Mouse (Mus musculus) urinary bladder, adult 18-20 months (tissue): ENCODE data around the gene Ap4b1.
A peak's percentile ranks its signal among the peaks of the same experiment; 100 is the strongest.
"Not testable (repeated sequence)": the region's sequence is repeated elsewhere in the genome, so short reads cannot be mapped to it uniquely, and the experiment has no call there.

ENCODE experiments used
- DNase-seq, 2 experiments: peaks; one replicate each; pipeline ENCODE4 v3.0.0; 2022; ENCODE audit warnings: low spot score in 2 of 2, mixed read lengths in 2 of 2

The Ap4b1 gene

DNA sequence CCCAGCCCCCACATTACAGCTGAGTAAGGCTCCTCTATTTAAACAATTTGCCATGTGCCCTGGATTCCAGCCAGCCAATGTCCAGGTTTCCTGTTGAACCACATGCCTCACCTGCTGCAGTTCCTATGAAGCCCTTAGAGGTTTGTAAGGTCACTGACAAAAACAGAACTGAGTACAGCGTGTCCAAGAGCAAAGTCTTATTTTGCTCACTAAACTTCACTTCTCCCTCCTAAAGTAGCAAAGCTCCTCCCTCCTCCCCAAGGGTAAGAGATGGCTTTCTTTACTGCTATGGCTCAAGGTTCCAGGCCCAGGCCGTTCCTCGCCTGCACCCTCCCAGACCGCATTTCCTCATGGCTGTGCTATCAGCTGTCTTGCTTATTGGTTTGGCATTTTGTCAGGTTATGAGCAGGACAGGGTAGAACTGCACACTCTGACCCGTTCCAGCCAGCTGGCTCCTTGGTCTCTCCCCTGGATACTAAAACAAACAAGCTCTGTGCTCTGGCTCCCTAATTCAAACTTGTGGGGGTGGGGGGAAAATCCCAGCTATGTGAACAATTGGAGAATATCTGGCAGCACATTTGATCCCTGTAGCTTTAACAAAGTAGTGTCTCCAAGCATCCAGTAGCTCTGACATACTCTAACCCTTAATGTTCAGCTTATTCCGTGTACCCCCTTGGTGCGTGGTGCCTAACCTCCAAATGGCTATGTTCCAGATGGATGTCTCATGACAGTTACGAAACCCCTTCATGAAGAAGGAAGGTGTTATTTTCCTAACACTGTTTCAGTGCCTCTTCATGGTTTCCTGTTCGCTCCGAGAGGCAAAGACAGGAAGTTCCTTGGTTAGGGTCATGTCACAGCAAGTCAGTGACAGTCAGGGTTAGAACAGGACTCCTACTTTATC lies 7.4 kb upstream of the Ap4b1 start:
- DNase-seq: peak; percentile 48 to 81

DNA sequence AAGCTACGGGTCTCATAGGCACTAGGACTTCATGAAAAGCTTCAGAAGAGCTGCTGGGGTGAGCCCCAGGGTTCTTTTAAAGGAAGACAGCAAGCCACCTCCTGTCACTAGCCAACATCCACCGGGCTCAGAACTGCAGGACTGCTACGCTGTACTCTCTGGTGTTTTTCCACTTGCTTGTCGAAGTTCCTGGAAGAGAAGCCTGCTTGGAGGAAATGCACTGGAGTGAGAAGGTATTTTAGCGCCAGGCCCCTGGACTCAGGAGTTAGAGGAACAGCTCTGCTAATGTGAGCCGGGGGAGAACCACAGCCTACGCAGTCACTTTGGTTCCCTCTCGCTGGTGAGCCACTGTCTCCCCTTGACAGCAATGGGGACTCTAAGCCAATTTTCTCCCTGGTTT lies 6.5 kb upstream of the Ap4b1 start:
- no peak for DNase-seq

DNA sequence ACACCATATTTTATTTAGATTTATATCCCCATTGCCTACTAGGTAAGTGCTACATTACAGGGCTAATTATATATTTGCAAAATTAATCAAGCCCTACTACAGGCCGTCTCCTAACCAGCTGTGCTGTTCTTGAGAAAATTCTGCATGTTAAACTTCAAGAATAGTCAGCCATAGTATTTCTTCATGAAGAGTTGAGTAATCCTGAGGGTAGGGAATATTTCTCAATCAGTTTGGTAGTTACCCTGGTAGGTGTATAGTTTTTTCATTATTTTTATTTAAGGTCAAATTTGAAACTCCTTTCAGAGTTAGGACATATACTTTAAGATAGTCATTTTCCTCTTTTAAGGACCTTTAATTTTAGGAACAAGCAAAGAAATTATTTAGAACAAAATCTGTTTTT lies 3.6 kb upstream of the Ap4b1 start:
- no peak for DNase-seq

DNA sequence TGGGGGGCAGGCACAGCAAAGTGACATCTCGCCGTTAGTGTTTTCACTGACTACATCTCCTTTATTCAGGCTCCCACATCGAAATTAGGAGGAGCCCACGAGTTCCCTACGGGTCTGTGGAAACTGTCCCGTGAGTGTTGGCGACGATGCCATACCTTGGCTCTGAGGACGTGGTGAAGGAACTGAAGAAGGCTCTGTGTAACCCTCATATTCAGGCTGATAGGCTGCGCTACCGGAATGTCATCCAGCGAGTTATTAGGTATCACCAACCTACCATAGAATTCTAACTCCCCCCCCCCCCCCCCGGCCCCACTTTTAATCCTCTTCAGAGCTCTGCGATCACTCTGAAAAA lies 455 bp downstream of the Ap4b1 start:
- no peak for DNase-seq

DNA sequence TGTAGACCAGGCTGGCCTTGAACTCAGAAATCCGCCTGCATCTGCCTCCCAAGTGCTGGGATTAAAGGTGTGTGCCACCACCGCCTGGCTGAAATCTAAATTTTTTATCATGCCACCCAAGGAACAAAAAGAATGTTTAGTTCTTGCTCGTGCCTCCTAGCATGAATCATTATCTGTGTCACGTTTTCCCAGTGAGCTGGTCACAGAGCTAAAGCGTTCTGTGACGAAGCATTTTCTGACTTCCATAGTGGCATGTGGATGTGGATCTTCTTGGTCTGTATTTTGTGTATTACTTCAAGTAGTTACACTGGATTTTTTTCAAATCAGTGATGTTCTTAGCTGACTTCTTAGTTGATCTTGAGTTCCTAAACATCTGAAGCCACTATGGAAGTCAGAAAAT lies 1.6 kb downstream of the Ap4b1 start:
- no peak for DNase-seq

DNA sequence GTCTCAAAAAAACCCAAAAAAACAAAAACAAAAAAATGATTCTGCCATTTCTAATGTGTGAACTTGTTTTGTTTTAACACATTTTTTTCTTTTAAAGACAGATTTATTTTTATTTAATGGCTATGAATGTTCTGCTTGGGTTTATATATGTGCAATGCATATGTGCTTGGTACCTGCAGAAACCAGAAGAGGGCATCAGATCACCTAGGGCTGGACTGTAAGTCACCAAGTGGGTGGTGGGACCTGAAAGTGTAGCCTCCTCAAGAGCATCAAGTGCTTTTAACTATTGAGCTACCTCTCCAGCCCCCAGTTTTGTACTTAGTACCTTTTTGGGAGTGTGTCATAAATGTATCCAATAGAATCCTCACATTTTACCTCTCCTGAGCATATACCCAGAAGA lies 18.2 kb downstream of the Ap4b1 start:
- no peak for DNase-seq

DNA sequence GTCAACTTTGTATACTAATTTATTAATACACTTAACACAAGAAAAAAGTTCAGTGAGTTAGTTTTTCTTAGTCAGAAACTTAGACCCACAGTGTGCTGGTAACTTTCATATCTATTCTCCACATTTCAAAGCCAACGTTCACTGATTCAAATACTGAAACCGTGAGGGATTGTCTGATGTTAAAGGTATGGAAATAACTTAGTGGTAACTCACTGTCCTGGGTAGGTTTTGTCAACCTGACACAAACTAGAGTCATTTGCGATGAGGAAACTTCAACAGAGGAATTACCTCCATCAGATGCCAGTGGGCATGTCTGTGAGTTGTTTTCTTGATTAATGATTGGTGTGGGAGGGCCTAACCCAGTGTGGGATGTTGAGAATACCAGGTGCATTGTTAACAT lies 19.7 kb downstream of the Ap4b1 start:
- no peak for DNase-seq

DNA sequence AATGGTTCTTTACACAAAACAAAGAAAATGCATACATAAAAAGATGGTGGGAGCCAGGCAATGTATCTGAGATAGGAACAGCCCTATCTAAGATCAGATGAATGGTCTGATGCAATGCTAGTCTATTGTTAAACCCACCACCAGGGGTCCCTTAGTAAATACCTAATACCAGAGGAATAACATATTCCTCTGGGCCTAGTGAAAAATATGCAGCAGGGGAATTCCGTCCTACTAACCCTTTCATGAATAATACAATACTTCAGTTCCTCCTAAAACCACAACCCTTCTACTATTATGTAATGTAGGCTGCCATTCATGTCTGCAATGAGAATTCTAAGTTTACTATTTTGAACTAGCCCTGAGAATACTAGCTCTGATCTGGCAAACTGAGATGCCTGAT lies 21.4 kb downstream of the Ap4b1 start:
- not testable (repeated sequence) for DNase-seq

DNA sequence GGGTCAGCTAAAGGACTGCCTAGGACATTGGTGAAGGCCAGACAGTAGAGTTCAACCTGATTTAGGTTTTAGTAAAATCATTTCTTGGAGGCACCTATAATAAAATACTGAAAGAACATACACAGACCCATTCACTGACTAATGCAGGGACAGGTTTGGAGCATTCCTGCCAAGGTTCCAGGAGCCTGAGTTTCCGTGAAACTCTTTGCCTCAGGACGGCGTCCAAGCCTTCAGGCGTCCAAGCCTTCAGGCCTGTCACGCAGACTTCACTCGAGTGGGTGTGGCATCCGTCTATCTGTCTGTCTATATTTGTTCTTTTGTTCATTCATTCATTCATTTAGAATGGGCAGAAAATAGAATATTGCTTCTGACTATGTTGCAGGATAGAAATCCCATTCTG lies 21.8 kb downstream of the Ap4b1 start:
- no peak for DNase-seq

DNA sequence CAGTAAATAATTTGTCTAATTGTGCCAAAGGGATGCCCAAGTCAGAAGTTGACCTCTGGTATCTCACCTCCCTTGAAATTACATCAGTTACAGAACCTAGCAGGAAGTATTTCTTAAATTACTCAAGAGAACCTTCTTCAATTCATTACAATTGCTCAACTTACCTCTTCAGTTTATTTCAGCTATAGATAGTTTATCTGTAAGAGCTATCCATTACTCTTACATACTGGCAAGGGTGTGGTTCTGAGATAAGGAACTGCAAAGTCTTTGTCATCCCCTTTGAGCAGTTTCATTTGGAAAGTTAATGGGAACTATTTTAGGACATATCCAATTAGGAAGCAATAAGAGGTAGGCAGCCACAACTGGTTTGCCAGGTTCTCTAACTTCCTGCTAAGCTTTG lies 23.1 kb downstream of the Ap4b1 start, which contains the start of gene Bcl2l15:
Bcl2l15 (plus strand) TSS at position 176 of the 400 bp plus-strand sequence.
- DNase-seq: no peak

DNA sequence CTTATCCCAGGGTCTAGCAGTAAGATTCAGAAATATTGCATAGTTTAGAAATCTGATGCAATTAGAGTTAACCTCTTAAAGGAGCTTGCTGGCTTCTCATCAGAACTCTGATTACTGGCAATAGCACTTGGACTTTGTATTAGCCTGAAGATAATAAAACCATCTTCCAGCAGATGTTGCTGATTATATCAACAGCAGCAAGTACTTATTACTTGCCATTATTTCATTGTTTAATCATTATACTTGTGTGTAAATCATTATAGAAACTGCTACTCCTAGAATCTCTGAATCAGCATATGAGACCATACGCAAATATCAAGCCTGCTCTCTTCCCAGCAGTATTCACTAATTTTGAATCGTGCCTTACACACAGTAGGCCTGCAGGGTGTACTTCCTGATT lies 24.7 kb downstream of the Ap4b1 start:
- DNase-seq: no peak

DNA sequence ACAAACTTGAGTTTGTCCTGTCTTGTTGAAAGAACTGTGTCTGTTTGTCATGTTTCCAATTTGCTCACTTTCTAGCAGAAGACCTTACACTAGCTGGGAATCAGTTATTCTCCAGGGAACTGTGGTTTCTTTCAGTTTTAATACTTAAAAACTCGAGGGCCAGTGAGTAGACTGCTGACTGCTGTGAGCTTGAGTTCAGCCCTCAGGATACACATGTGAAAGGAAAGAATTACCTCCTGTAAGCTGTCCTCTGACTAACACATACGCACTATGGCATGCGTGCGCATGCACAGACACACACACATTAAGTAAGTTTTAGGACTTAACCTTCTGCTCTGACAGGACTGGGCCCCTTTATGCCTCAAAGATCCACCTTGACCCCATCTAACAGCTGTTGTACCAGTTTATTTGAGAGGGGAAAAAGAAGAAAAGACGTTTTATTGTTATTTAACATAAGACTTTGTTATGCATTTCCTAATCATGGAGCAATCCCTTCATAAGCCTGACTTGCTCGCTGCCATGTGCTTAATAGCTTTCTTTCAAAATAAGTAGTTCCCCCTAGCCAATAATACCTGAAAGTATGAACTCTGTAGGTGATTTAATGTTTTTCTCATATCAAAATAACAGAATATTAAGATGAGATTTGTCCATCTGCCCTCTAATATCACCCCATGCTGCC lies 26.1 kb downstream of the Ap4b1 start:
- no peak for DNase-seq

DNA sequence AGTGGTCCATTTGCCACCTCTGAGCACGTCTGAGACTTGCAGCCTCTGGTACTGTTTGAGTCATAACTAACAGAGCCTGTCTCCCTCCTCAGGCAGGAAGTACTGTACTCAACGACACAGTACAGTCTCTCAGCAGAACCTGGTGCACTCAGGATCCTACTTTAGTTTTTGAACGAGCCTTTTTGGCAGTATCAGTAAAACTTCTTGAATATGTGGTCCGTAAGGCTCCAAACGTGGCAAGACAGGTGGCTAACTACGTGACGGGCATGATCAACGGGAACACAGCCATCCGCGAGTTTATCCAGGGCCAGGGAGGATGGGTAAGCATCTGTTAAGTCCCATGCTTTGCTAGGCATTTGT lies 26.6 kb downstream of the Ap4b1 start:
- no peak for DNase-seq

DNA sequence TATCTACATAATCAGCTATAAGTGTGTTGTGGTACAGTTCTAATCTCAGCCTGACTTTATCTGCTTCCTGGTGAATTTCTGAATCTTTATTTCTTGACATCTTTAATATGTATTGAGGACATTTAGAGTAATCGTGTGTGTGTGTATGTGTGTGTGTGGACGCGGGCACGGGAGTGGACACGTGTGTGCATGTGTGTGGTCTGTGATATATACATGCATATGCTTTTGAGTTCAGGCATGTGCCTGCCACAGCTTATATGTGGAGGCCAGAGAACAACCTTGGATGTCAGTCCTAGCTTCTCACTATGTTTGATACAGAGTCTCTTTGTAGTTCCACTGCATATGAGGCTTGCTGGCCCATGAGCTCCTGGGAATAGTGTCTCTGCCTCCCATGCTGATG lies 27.1 kb downstream of the Ap4b1 start:
- DNase-seq: no peak

DNA sequence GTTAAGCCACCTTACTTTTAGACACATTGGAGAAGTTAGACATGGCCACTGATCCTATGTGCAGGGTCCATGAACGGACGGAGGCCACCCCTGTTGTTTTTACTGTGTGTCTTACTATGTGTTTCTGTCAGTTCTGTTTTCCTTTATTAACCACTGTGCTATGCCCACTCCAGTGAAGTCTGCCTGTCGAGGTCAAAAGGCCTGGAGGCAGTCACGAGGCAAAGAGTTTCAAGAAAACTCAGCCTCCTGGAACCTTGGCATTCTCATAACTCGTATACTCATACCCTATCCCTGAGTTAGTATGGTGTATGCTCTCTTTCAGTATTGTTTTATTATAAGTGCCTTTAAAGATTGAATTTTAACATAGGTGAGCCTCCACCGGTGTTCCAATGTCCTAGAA lies 30.4 kb downstream of the Ap4b1 start:
- DNase-seq: no peak

DNA sequence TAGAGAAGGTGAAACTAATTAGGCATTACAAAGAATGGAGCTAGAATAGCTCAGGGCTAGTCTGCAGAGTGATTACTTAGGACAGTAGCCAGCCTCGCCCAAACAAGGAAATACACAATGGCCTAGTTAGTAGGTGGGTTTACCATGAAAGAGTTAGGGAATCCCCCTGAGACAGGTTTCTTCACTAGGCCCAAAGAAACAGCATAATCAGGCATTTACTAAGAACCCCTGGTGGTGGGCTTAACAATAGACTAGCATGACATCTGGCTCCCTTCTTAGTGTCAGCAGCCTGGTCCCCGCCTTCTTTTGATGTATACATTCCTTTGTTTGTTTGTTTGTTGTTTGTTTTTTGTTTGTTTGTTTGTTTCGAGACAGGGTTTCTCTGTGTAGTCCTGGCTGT lies 30.9 kb downstream of the Ap4b1 start:
- not testable (repeated sequence) for DNase-seq

DNA sequence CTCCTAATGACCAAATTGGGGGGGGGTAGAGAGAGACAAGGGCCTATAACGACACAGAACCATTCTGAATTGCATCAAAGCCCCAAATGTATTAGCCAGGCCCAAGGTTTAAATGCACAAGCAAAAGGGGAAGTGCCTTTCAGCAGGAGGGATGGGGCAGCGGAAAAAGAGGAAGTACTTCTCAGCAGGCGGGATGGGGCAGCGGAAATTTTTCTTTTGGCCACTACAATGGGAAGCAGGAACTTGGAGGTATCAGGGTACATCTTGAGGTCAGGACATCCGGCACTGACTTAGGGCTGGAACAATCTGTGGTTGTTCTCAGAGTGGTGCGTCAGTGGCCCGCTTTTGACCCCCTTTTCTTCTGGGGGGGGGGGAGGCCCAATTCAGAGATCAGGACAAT lies 31.6 kb downstream of the Ap4b1 start:
- DNase-seq: not testable (repeated sequence)

DNA sequence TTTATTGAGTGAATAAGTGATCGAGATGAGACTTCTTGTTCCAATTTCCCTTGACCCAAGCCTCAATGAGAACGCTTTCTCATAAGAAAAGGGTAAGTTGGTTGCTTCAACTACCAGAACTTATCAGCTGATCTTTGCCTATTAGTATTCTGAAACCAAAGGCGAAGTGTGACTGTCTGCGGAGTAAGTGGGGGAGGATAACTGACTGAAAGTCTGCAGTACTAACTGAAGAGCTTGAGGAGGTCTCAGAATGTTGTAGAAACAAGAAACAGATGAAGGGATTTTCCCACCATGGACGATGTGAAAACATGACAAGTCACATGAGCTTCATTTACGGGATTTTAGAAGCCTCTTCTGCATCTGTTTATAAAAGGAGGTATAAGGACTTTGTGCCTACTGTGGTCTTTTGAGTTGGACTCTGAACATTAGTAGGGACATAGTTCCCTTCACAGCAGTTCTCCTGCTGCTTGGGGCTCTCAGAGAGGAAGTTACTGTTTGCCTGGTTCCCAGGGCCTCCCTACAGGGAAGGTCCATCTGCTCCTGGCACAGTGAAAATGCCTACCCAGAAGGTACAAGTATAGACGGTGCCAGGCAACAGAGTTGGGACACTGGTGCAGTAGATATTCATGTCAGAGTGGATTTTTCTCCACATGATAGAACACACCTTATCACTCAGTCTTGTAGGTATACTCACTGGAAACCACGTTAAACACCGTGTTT lies 41.5 kb downstream of the Ap4b1 start:
- no peak for DNase-seq

DNA sequence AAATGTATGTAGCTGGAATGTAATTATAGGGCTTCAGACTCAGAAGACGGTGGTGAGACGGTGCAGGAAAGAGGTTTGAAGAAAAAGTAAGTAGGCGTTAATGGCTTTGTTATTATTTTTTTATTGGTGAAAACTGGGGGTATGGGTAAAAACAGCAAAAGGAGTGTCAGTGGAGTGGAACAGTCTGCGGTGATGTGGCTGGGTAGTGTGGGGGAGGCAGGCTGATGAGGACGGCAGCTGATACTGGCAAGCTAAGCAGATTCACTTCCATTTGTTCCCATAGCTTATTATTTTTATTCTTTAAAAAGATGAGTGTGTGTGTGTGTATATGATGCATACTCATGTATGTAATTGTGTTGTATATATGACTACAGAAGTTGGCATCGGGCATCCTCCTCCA lies 42.2 kb downstream of the Ap4b1 start:
- no peak for DNase-seq

DNA sequence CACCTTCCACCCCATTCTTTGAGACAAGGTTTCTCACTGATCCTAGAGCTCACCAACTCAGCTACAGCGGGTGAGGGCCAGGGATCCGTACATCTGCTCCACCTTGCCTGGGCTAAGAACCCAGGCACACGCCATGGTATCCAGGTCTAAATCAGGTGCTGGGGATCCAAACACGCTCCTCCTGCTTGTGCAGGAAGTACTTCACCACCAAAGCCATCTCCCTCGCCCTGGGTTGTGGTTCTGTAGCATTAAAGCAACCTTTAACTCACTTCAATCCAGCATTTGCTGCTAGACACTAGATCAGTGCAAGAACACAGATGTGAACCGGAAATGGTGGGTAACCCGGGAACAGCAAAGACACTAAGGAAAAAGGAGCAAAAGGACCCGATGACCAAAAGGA lies 42.6 kb downstream of the Ap4b1 start:
- DNase-seq: no peak

DNA sequence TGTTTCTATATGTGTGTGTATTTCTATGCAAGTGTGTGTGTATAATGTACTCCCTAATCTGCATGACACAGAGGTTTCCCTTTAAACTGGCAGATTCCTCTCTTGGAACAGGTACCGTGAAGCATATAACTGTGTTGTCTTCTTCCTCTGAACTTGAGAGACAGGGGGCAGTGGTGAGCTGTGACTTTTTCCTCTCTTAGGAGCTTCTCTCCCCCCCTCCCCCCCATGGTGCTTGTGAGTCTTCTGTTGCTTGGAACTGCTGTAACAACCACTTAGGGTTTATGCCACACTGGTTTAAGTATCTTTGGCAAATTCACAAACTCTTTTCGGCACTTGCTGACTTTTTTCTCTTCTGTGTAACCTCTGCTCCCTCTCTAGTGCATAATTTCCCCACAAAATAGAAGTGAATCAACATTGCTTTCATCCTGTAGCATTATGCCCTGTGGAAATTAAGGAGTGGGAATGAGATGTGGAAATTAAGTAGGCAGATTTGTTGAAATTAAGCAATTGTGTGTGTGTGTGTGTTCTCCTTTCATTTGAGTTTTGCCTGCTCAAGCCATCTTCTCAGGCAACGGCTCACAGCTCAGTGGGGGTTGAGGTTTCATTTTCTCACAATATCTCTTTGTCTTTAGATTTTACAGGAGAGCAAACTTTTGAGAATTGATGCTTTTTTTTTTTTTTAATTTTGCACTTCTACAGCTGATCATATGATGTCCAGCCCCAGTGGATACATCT lies 43.4 kb downstream of the Ap4b1 start:
- no peak for DNase-seq

DNA sequence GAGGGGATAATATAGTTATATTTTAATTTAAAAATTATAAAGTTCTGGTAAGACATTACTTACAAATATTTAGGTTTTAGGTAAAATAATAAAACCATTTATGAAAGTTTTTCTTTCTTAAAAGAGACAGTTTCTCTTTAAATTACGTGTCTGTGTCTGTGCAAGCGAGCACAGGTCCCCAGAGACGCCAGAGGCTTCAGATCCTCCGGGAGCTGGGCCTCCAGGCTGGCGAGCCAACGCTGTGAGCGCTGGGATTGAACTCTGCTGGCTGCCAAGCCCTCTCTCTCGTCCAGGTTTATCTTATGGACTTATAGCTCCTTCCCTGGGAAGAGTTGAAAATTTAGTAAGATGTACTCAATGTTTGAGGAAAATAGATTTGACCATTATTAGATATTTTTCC lies 44.5 kb downstream of the Ap4b1 start:
- no peak for DNase-seq
